In the genomic region with DNA sequence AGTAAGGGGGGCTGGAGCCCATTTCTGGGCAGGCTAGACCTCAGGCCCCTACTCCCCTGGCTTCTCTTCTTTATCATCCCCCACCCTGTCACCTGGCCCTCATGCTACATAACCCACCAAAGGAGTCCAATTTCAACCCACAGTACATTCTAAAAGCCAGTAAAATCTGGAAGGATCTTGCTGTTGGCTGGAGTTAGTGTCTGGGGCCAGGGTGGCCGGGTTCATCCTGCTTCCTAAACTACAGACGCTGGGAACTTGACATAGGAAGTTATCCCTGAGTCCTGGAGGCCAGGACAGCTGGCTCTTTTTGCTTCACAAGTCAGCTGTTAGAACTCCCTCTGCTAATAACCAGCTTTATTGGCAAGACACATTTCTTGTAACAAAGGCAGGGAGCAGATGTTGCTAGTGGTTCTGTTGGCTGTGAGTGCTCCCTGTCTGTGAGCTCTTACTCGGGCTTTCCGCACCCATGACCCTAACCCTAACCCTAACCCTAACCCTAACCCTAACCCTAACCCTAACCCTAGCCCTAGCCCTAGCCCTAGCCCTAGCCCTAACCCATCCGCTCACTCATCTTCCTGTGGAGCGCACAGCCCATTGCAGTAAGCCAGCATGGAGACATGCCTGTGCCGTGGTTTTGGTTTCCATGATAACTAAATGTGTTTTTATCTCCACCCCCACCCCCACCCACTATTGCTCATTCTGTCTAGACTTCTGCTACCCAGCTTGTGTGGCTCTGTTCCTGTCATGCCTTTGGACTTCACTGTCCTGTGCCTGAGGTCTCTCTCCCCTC, we compare ENCODE assay signal across 8 mouse cellular contexts.
DNase-seq lines count a peak whose midpoint lies in the region; ATAC-seq and TF ChIP-seq lines count a peak whose summit lies in the region.

No protein-coding gene starts in this region.

- no peaks in the 10 kb centered on the region for H3K36me3 ChIP-seq in liver, adult 2 months (ENCODE audit: control insufficient read depth, insufficient read depth, low read length)
- no peaks in the 10 kb centered on the region for H3K36me3 ChIP-seq in liver, embryonic 12.5 days
- no peaks in the 10 kb centered on the region for H3K36me3 ChIP-seq in forebrain, postnatal 0 days (ENCODE audit: insufficient read depth)

- 88% methylated on average over 7 of the region's 7 CpGs for WGBS in liver, adult 2 months
- 47% methylated on average over 7 of the region's 7 CpGs for WGBS in liver, embryonic 12.5 days (ENCODE audit: insufficient replicate concordance)
- WGBS in forebrain, postnatal 0 days, result 71% methylated on average over 7 of the region's 7 CpGs

- DNase-seq in liver, adult 2 months (ENCODE audit: extremely low read depth, low read depth, low spot score), result peak; percentile 36
- DNase-seq in forebrain, postnatal 0 days, result peak; percentile 10
- DNase-seq in kidney, adult 9 months, result peak; percentile 42
- peak; percentile 62 to 88 for DNase-seq in lung, postnatal 4 days
- DNase-seq in natural killer cell, adult 2 months (ENCODE audit: low spot score in 2 of 2), result no peak
- DNase-seq in right cerebral cortex, postnatal 10 days (ENCODE audit: low spot score in 2 of 2), result no peak

- TF ChIP-seq POLR2A in liver, adult 2 months (IDR thresholded peaks at IDR 0.05; ENCODE audit: extremely low read depth, insufficient read depth, low read length), result no peak

- no peak overlapping the region for H3K4me3 ChIP-seq in liver, adult 2 months (ENCODE audit: insufficient read depth, low read depth, low read length)
- H3K4me3 ChIP-seq in liver, embryonic 12.5 days, result no peak overlapping the region
- H3K4me3 ChIP-seq in forebrain, postnatal 0 days (ENCODE audit: low read depth, low read length), result no peak overlapping the region

- no peaks in the 10 kb centered on the region for H3K79me2 ChIP-seq in liver, adult 2 months (ENCODE audit: control insufficient read depth, insufficient read depth, low read length)

- no peaks in the 10 kb centered on the region for H3K9me3 ChIP-seq in liver, embryonic 12.5 days (replicated peaks)
- H3K9me3 ChIP-seq in forebrain, postnatal 0 days (ENCODE audit: low read length), result no peaks in the 10 kb centered on the region

- no peak overlapping the region for H3K4me2 ChIP-seq in liver, embryonic 12.5 days
- H3K4me2 ChIP-seq in forebrain, postnatal 0 days (ENCODE audit: low read depth), result no peak overlapping the region

- H3K27me3 ChIP-seq in liver, adult 2 months (ENCODE audit: control insufficient read depth, insufficient read depth, low read length), result no peaks in the 10 kb centered on the region
- H3K27me3 ChIP-seq in liver, embryonic 12.5 days (replicated peaks), result no peaks in the 10 kb centered on the region
- H3K27me3 ChIP-seq in forebrain, postnatal 0 days (ENCODE audit: insufficient read depth, low read length), result no peaks in the 10 kb centered on the region

- ATAC-seq in liver, embryonic 12.5 days, result no peak
- ATAC-seq in forebrain, postnatal 0 days, result peak; percentile 66
- ATAC-seq in erythroid progenitor cell, adult 5-6 weeks (replicated peaks; ENCODE audit: low FRiP score, poor library complexity, severe bottlenecking), result no peak

- no peak overlapping the region for H3K27ac ChIP-seq in liver, adult 2 months (replicated peaks; ENCODE audit: insufficient read depth, low read depth, low read length)
- H3K27ac ChIP-seq in liver, embryonic 12.5 days, result no peak overlapping the region
- H3K27ac ChIP-seq in forebrain, postnatal 0 days (ENCODE audit: low read depth, low read length), result no peak overlapping the region

- no peak overlapping the region for H3K9ac ChIP-seq in liver, adult 2 months (ENCODE audit: low read depth, low read length)
- no peak overlapping the region for H3K9ac ChIP-seq in liver, embryonic 12.5 days
- no peak overlapping the region for H3K9ac ChIP-seq in forebrain, postnatal 0 days

- TF ChIP-seq CTCF in liver, adult 2 months (IDR thresholded peaks at IDR 0.05; ENCODE audit: low read depth, low read length), result no peak
- no peak for TF ChIP-seq CTCF in forebrain, postnatal 0 days (IDR thresholded peaks at IDR 0.05; ENCODE audit: low read depth)

- peaks cover 1% of the 10 kb centered on the region; the same call in 1 of the 2 replicates for H3K4me1 ChIP-seq in liver, adult 2 months (ENCODE audit: control insufficient read depth, insufficient read depth, low read length)
- H3K4me1 ChIP-seq in liver, embryonic 12.5 days, result peaks cover 25% of the 10 kb centered on the region
- H3K4me1 ChIP-seq in forebrain, postnatal 0 days (ENCODE audit: insufficient read depth), result no peaks in the 10 kb centered on the region

Comparison
In these comparisons a context has a peak if more than half of its experiments do, and no peak if none do; other contexts are left out.
1. DNase-seq: peak in liver, adult 2 months (single experiment), forebrain, postnatal 0 days (single experiment), kidney, adult 9 months (single experiment) and lung, postnatal 4 days (2 of 2); none in natural killer cell, adult 2 months (0 of 2) and right cerebral cortex, postnatal 10 days (0 of 2).